Mouse (Mus musculus): ENCODE measurements around the gene Olfr671. TPM values are rescaled to one million over a fixed set of nuclear protein-coding genes. Genes with fewer than 3 reads are reported as not detected.
"Not testable (repeated sequence)": the region's sequence is repeated elsewhere in the genome, so short reads cannot be mapped to it uniquely, and the experiment has no call there.

Gene Olfr671
- total RNA-seq (2018; cell fraction: chromatin; rRNA removed) = not detected
- total RNA-seq (2018; cell fraction: cytosol; rRNA removed) = not detected
- total RNA-seq (2018; cell fraction: nucleus; rRNA removed) = not detected
- polyA plus RNA-seq (2018) = not detected in 3 replicates

- H3K27ac ChIP-seq = no peak within 1 kb of the TSS
- no peaks in the 10 kb centered on the region for H3K36me3 ChIP-seq (ENCODE audit: inconsistent target)
- WGBS (ENCODE audit: missing documents) = 85% methylated on average over 1 of the region's 1 CpGs
- H3K79me2 ChIP-seq (ENCODE audit: inconsistent target) = no peaks in the 10 kb centered on the region
- H3K4me3 ChIP-seq (ENCODE audit: inconsistent target) = no peak within 1 kb of the TSS
These were observed at the start of gene Olfr671 for GRCm38 (mm10) chr7:104979026-104979425. Gene Olfr671 (minus strand): TSS chr7:104979126.

GRCm38 (mm10) chr7:105028360-105028759, 49.4 kb upstream of the Olfr671 start, which contains the start of gene Olfr675:
Gene Olfr675 (minus strand): TSS chr7:105028460.
- Histone ChIP-seq H3K79me2 (ENCODE audit: inconsistent target) (no peaks in the 10 kb centered on the region), H3K27ac (no peak within 1 kb of the TSS), H3K4me3 (ENCODE audit: inconsistent target) (no peak within 1 kb of the TSS), H3K36me3 (ENCODE audit: inconsistent target) (no peaks in the 10 kb centered on the region)
- 88% methylated on average over 1 of the region's 1 CpGs for WGBS (ENCODE audit: missing documents)

- Histone ChIP-seq H3K79me2 (ENCODE audit: inconsistent target) (no peaks in the 10 kb centered on the region), H3K36me3 (ENCODE audit: inconsistent target) (no peaks in the 10 kb centered on the region), H3K4me3 (ENCODE audit: inconsistent target) (no peak overlapping the region), H3K27ac (no peak overlapping the region)
- 75% methylated on average over 1 of the region's 1 CpGs for WGBS (ENCODE audit: missing documents)
These were observed 43.6 kb upstream of the Olfr671 start for GRCm38 (mm10) chr7:105022530-105022929.

GRCm38 (mm10) chr7:105001929-105002328, 23.0 kb upstream of the Olfr671 start, which contains the start of gene Olfr672:
Gene Olfr672 (minus strand): TSS chr7:105002029.
- no peak within 1 kb of the TSS for H3K4me3 ChIP-seq (ENCODE audit: inconsistent target)
- no peak within 1 kb of the TSS for H3K27ac ChIP-seq
- H3K36me3 ChIP-seq (ENCODE audit: inconsistent target) = no peaks in the 10 kb centered on the region
- no peaks in the 10 kb centered on the region for H3K79me2 ChIP-seq (ENCODE audit: inconsistent target)

GRCm38 (mm10) chr7:104972507-104972906, 6.4 kb downstream of the Olfr671 start:
- not testable (repeated sequence) for H3K79me2 ChIP-seq (ENCODE audit: inconsistent target); H3K4me3 ChIP-seq (ENCODE audit: inconsistent target); H3K27ac ChIP-seq; H3K36me3 ChIP-seq (ENCODE audit: inconsistent target)
- 90% methylated on average over 1 of the region's 2 CpGs for WGBS (ENCODE audit: missing documents)

- no peaks in the 10 kb centered on the region for H3K79me2 ChIP-seq (ENCODE audit: inconsistent target)
- 36% methylated on average over 1 of the region's 1 CpGs for WGBS (ENCODE audit: missing documents)
- no peaks in the 10 kb centered on the region for H3K36me3 ChIP-seq (ENCODE audit: inconsistent target)
- no peak within 1 kb of the TSS for H3K27ac ChIP-seq
- no peak within 1 kb of the TSS for H3K4me3 ChIP-seq (ENCODE audit: inconsistent target)
These were observed 16.4 kb downstream of the Olfr671 start, which contains the start of gene Olfr670 for GRCm38 (mm10) chr7:104962520-104962919. Gene Olfr670 (minus strand): TSS chr7:104962620.

- not testable (repeated sequence) for H3K36me3 ChIP-seq (ENCODE audit: inconsistent target); H3K27ac ChIP-seq; H3K79me2 ChIP-seq (ENCODE audit: inconsistent target); H3K4me3 ChIP-seq (ENCODE audit: inconsistent target)
- WGBS (ENCODE audit: missing documents) = 96% methylated on average over 10 of the region's 16 CpGs
These were observed 28.7 kb downstream of the Olfr671 start for GRCm38 (mm10) chr7:104950234-104950633.

GRCm38 (mm10) chr7:104933940-104934339, 45.0 kb downstream of the Olfr671 start, which contains the start of gene Olfr669:
Gene Olfr669 (plus strand): TSS chr7:104934240.
- Histone ChIP-seq H3K27ac (no peak within 1 kb of the TSS), H3K36me3 (ENCODE audit: inconsistent target) (no peaks in the 10 kb centered on the region), H3K4me3 (ENCODE audit: inconsistent target) (no peak within 1 kb of the TSS), H3K79me2 (ENCODE audit: inconsistent target) (no peaks in the 10 kb centered on the region)
- WGBS (ENCODE audit: missing documents) = 70% methylated on average over 1 of the region's 1 CpGs

GRCm38 (mm10) chr7:104927957-104928356, 51.0 kb downstream of the Olfr671 start, which contains the start of gene Olfr668:
Gene Olfr668 (minus strand): TSS chr7:104928057.
- H3K79me2 ChIP-seq (ENCODE audit: inconsistent target) = no peaks in the 10 kb centered on the region
- 50% methylated on average over 1 of the region's 1 CpGs for whole genome bisulfite sequencing (ENCODE audit: missing documents)

More at GRCm38 (mm10) chr7:104927957-104928356, 51.0 kb downstream of the Olfr671 start, which contains the start of gene Olfr668:
- Histone ChIP-seq H3K36me3 (ENCODE audit: inconsistent target) (no peaks in the 10 kb centered on the region), H3K27ac (no peak within 1 kb of the TSS), H3K4me3 (ENCODE audit: inconsistent target) (no peak within 1 kb of the TSS)

Other genes starting within 250 kb of the Olfr671 start
- not detected in 3 replicates for gene Usp17le, start 201.7 kb downstream of the Olfr671 start, polyA plus RNA-seq (2018)
- not detected in 3 replicates for gene Usp17lb, start 136.5 kb downstream of the Olfr671 start, polyA plus RNA-seq (2018)
- not detected in 3 replicates for gene Usp17la, start 122.1 kb downstream of the Olfr671 start, polyA plus RNA-seq (2018)
- gene Olfr665, start 101.1 kb downstream of the Olfr671 start, polyA plus RNA-seq (2018) = not detected in 3 replicates
- not detected in 3 replicates for gene Olfr666, start 83.2 kb downstream of the Olfr671 start, polyA plus RNA-seq (2018)
- not detected in 3 replicates for gene Olfr667, start 57.6 kb downstream of the Olfr671 start, polyA plus RNA-seq (2018)
- not detected in 3 replicates for gene Olfr668, start 51.1 kb downstream of the Olfr671 start, polyA plus RNA-seq (2018)
- not detected in 3 replicates for gene Olfr669, start 44.9 kb downstream of the Olfr671 start, polyA plus RNA-seq (2018)
- gene Olfr670, start 16.5 kb downstream of the Olfr671 start, polyA plus RNA-seq (2018) = not detected in 3 replicates
- not detected in 3 replicates for gene Olfr672, start 22.9 kb upstream of the Olfr671 start, polyA plus RNA-seq (2018)
- not detected in 3 replicates for gene Olfr675, start 49.3 kb upstream of the Olfr671 start, polyA plus RNA-seq (2018)
- not detected in 3 replicates for gene Olfr676, start 53.6 kb upstream of the Olfr671 start, polyA plus RNA-seq (2018)
- gene Olfr677, start 72.2 kb upstream of the Olfr671 start, polyA plus RNA-seq (2018) = not detected in 3 replicates
- gene Olfr678, start 85.3 kb upstream of the Olfr671 start, polyA plus RNA-seq (2018) = not detected in 3 replicates
- gene Olfr679, start 102.1 kb upstream of the Olfr671 start, polyA plus RNA-seq (2018) = not detected in 3 replicates
- gene Olfr680-ps1, start 113.7 kb upstream of the Olfr671 start, polyA plus RNA-seq (2018) = not detected in 3 replicates
- not detected in 3 replicates for gene Olfr681, start 137.7 kb upstream of the Olfr671 start, polyA plus RNA-seq (2018)
- gene Olfr683, start 167.9 kb upstream of the Olfr671 start, polyA plus RNA-seq (2018) = not detected in 3 replicates
- not detected in 3 replicates for gene Olfr684, start 184.5 kb upstream of the Olfr671 start, polyA plus RNA-seq (2018)
- not detected in 3 replicates for gene Olfr685, start 206.9 kb upstream of the Olfr671 start, polyA plus RNA-seq (2018)
- not detected in 3 replicates for gene Olfr686, start 228.4 kb upstream of the Olfr671 start, polyA plus RNA-seq (2018)